Mouse (Mus musculus): ENCODE data around the gene Rps16. TPM values are rescaled to one million over a fixed set of nuclear protein-coding genes. Genes with fewer than 3 reads are reported as not detected.
A peak's percentile ranks its signal among the peaks of the same experiment; 100 is the strongest.

Rps16 gene
- total and polyA plus RNA-seq, 2 experiments = 110 to 577 TPM

DNA sequence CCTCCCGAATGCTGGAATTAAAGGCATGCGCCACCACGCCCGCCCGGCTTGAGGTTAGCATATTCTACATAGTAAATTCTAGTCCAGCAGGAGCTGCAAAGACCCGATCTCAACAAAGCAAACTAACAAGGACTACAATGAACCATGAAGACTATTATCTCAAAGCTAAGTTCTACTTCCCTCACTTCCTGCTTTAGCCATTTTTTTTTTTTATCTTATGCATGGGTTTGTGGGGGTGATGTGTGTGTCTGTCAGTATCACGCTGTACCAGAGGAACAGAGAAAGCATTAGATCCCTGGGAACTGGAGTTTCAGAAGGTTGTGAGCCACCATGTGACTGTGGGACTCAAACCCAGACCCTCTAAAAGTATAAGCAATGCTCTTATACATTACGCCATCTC, 25.2 kb upstream of the Rps16 start:
- WGBS = 94% methylated on average over 8 of the region's 8 CpGs
- Histone ChIP-seq H3K36me3 (ENCODE audit: control insufficient read depth, insufficient read depth, low read length) (peaks cover 63% of the 10 kb centered on the region), H3K4me3 (ENCODE audit: insufficient read depth, low read depth, low read length) (no peak overlapping the region), H3K27ac (replicated peaks; ENCODE audit: insufficient read depth, low read depth, low read length) (no peak overlapping the region), H3K27me3 (ENCODE audit: control insufficient read depth, insufficient read depth, low read length) (no peaks in the 10 kb centered on the region), H3K79me2 (ENCODE audit: control insufficient read depth, insufficient read depth, low read length) (no peaks in the 10 kb centered on the region), H3K9ac (ENCODE audit: low read depth, low read length) (no peak overlapping the region), H3K4me1 (ENCODE audit: control insufficient read depth, insufficient read depth, low read length) (no peaks in the 10 kb centered on the region)
- no peak for DNase-seq (ENCODE audit: extremely low read depth, low read depth, low spot score)
- TF ChIP-seq POLR2A (IDR thresholded peaks at IDR 0.05; ENCODE audit: extremely low read depth, insufficient read depth, low read length) = no peak
- no peak for TF ChIP-seq CTCF (IDR thresholded peaks at IDR 0.05; ENCODE audit: low read depth, low read length)

DNA sequence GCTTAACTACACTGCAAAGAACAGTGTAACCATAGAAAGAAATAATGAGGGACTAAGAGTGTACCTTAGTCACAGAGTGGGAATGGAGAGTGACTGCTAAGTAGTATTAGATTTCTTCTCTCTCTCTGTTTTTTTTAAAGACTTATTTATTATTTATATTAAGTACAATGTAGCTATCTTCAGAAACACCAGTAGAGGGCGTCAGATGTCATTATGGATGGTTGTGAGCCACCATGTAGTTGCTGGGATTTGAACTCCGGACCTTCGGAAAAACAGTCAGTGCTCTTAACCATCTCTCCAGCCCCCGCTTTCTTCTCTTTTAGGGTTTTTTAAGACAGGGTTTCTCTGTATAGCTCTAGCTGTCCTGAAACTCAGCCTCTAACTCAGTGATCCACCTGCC, 24.0 kb upstream of the Rps16 start:
- DNase-seq (ENCODE audit: extremely low read depth, low read depth, low spot score) = no peak
- Histone ChIP-seq H3K27ac (replicated peaks; ENCODE audit: insufficient read depth, low read depth, low read length) (no peak overlapping the region), H3K27me3 (ENCODE audit: control insufficient read depth, insufficient read depth, low read length) (no peaks in the 10 kb centered on the region), H3K4me1 (ENCODE audit: control insufficient read depth, insufficient read depth, low read length) (no peaks in the 10 kb centered on the region), H3K79me2 (ENCODE audit: control insufficient read depth, insufficient read depth, low read length) (no peaks in the 10 kb centered on the region; the same call in 1 of the 2 replicates), H3K4me3 (ENCODE audit: insufficient read depth, low read depth, low read length) (no peak overlapping the region), H3K9ac (ENCODE audit: low read depth, low read length) (no peak overlapping the region), H3K36me3 (ENCODE audit: control insufficient read depth, insufficient read depth, low read length) (peaks cover 69% of the 10 kb centered on the region)
- 86% methylated on average over 4 of the region's 4 CpGs for WGBS
- TF ChIP-seq CTCF (IDR thresholded peaks at IDR 0.05; ENCODE audit: low read depth, low read length) (0 out of 2 replicates have a peak, but pooled peaks have one; percentile 6), POLR2A (IDR thresholded peaks at IDR 0.05; ENCODE audit: extremely low read depth, insufficient read depth, low read length) (no peak)

DNA sequence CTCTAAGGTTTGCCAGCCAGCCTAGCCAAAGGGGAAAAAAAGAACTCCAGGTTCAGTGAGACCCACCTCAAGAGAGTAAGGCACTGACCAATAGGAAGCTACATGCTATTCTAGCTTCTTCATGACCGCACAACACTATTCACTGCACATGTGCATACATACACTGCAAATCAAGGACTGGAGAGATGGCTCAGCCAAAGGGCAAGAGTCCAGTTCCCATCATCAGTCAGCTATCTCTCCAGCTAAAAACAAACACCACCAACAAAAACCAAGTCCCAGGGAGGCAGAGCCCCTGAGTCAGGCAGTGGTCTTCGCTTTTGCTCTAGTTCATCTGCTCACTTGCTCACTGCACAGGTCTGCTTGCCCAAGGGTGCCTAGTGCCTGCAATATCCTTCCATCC, 22.2 kb upstream of the Rps16 start:
- TF ChIP-seq CTCF (IDR thresholded peaks at IDR 0.05; ENCODE audit: low read depth, low read length) (no peak), POLR2A (IDR thresholded peaks at IDR 0.05; ENCODE audit: extremely low read depth, insufficient read depth, low read length) (no peak)
- WGBS = 59% methylated on average over 2 of the region's 2 CpGs
- Histone ChIP-seq H3K4me3 (ENCODE audit: insufficient read depth, low read depth, low read length) (no peak overlapping the region), H3K27me3 (ENCODE audit: control insufficient read depth, insufficient read depth, low read length) (no peaks in the 10 kb centered on the region), H3K36me3 (ENCODE audit: control insufficient read depth, insufficient read depth, low read length) (peaks cover 61% of the 10 kb centered on the region), H3K4me1 (ENCODE audit: control insufficient read depth, insufficient read depth, low read length) (no peaks in the 10 kb centered on the region), H3K79me2 (ENCODE audit: control insufficient read depth, insufficient read depth, low read length) (peaks cover 2% of the 10 kb centered on the region; the same call in 1 of the 2 replicates), H3K27ac (replicated peaks; ENCODE audit: insufficient read depth, low read depth, low read length) (no peak overlapping the region), H3K9ac (ENCODE audit: low read depth, low read length) (no peak overlapping the region)
- DNase-seq (ENCODE audit: extremely low read depth, low read depth, low spot score) = no peak

DNA sequence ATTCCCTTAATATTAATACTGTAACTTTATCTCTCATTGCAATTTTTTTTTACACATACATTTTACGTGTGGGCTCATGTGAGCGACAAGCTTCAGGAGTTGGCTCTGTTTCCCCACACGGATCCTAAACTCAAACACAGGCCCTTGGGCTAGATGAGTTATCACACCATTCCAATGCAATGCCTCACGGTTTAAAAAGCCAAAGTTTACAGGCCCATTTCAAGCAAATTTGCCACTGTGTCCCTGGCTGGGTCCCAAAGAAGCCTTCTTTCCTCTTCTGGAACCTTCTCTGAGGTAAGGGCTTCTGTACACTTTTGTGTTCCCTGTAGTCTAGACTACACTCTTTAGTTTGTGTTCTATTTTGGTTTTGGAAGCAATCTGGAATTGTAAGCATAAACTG, 15.9 kb upstream of the Rps16 start:
- DNase-seq (ENCODE audit: extremely low read depth, low read depth, low spot score) = no peak
- WGBS = 60% methylated on average over 4 of the region's 4 CpGs
- Histone ChIP-seq H3K9ac (ENCODE audit: low read depth, low read length) (no peak overlapping the region), H3K4me1 (ENCODE audit: control insufficient read depth, insufficient read depth, low read length) (peaks cover 14% of the 10 kb centered on the region), H3K27ac (replicated peaks; ENCODE audit: insufficient read depth, low read depth, low read length) (no peak overlapping the region), H3K79me2 (ENCODE audit: control insufficient read depth, insufficient read depth, low read length) (peaks cover 41% of the 10 kb centered on the region), H3K27me3 (ENCODE audit: control insufficient read depth, insufficient read depth, low read length) (no peaks in the 10 kb centered on the region), H3K36me3 (ENCODE audit: control insufficient read depth, insufficient read depth, low read length) (peaks cover 12% of the 10 kb centered on the region), H3K4me3 (ENCODE audit: insufficient read depth, low read depth, low read length) (no peak overlapping the region)
- TF ChIP-seq POLR2A (IDR thresholded peaks at IDR 0.05; ENCODE audit: extremely low read depth, insufficient read depth, low read length) (no peak), CTCF (IDR thresholded peaks at IDR 0.05; ENCODE audit: low read depth, low read length) (no peak)

DNA sequence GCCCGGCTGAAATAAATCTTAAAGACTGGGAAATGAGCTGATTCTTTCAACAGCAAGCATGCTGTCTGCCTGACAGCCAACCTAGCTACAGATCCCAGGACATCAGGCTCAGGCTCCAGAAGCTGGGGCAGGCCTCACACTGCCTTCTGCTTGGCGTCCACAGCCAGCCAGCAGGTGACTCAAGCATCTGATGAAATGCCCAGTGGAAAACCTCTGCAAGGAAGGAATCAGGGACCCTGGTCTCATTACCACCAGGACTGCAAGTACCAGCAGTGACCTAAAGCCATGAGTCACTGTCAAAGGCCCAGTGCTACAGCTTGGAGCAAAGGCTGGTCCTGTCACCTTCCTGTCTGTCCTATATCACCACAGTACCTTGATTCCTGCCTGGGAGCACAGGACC, 15.0 kb upstream of the Rps16 start:
- DNase-seq (ENCODE audit: extremely low read depth, low read depth, low spot score) = no peak
- H3K27me3 ChIP-seq (ENCODE audit: control insufficient read depth, insufficient read depth, low read length) = no peaks in the 10 kb centered on the region
- H3K4me3 ChIP-seq (ENCODE audit: insufficient read depth, low read depth, low read length) = no peak overlapping the region
- H3K9ac ChIP-seq (ENCODE audit: low read depth, low read length) = peak overlapping the region; percentile 15; the same call in 1 of the 2 replicates
- no peak overlapping the region for H3K27ac ChIP-seq (replicated peaks; ENCODE audit: insufficient read depth, low read depth, low read length)
- peaks cover 9% of the 10 kb centered on the region for H3K36me3 ChIP-seq (ENCODE audit: control insufficient read depth, insufficient read depth, low read length)
- WGBS = 90% methylated on average over 2 of the region's 2 CpGs
- peaks cover 16% of the 10 kb centered on the region for H3K4me1 ChIP-seq (ENCODE audit: control insufficient read depth, insufficient read depth, low read length)
- TF ChIP-seq CTCF (IDR thresholded peaks at IDR 0.05; ENCODE audit: low read depth, low read length) (no peak), POLR2A (IDR thresholded peaks at IDR 0.05; ENCODE audit: extremely low read depth, insufficient read depth, low read length) (no peak)
- peaks cover 41% of the 10 kb centered on the region for H3K79me2 ChIP-seq (ENCODE audit: control insufficient read depth, insufficient read depth, low read length)

DNA sequence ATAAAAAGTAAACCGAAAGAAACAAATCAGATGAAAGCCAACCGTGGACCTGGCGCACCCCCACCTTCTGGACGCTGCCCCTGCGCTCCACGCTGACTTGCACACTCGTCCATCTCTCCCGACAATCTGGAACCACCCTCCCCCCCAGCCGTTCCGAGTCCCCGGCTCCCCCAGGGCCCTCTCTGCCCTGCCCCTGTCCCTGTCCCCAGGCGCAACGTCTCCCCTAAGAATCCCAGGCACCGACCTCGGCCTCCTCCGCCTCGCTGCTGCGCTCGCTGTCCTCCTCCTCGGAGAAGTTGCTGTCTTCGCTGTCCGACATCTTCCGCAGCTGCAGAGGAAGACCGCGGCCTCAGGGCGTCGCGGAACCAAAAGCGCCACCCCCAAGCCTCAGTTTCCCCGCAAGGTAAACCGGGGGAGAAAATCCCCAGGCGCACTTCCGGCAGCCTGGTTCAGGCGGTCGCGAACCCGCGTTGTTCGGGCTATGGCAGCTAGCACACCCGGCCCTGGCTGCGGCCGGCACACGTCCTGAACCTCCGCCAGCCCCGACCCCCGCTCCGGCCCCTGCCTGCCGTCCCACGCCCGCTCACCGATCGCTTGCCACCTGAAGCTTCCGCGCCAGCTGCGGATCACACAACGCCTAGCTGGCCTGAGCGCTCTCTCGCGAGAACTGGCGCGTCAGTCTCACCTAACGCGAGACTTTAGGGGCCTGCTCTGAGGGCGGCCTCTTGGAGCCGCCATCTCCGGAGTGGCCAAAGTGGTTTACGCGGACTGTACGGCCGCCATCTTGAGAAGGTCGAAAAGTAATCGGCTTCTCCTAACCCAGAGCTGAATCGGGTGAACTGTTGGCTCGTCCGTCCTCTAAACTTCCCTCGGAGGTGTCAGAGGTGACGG, 12.1 kb upstream of the Rps16 start, which contains the start of gene Supt5:
Gene Supt5 (minus strand): TSS at position 639 of the 891 bp plus-strand sequence.
- TF ChIP-seq CTCF (IDR thresholded peaks at IDR 0.05; ENCODE audit: low read depth, low read length) (no peak), POLR2A (IDR thresholded peaks at IDR 0.05; ENCODE audit: extremely low read depth, insufficient read depth, low read length) (peak; percentile 86)
- under 1% methylated on average over 77 of the region's 77 CpGs for WGBS
- peaks cover 38% of the 10 kb centered on the region for H3K79me2 ChIP-seq (ENCODE audit: control insufficient read depth, insufficient read depth, low read length)
- DNase-seq (ENCODE audit: extremely low read depth, low read depth, low spot score) = peak; percentile 91
- peaks cover 29% of the 10 kb centered on the region for H3K4me1 ChIP-seq (ENCODE audit: control insufficient read depth, insufficient read depth, low read length)
- H3K27me3 ChIP-seq (ENCODE audit: control insufficient read depth, insufficient read depth, low read length) = no peaks in the 10 kb centered on the region
- peak within 1 kb of the TSS; percentile 67 for H3K27ac ChIP-seq (replicated peaks; ENCODE audit: insufficient read depth, low read depth, low read length)
- H3K4me3 ChIP-seq (ENCODE audit: insufficient read depth, low read depth, low read length) = peak within 1 kb of the TSS; percentile 97
- peak within 1 kb of the TSS; percentile 94 for H3K9ac ChIP-seq (ENCODE audit: low read depth, low read length)
- peaks cover 1% of the 10 kb centered on the region; the same call in 1 of the 2 replicates for H3K36me3 ChIP-seq (ENCODE audit: control insufficient read depth, insufficient read depth, low read length)

Measured in liver, adult 2 months (tissue).